ENCODE assay signal across 9 mouse cellular contexts in genomic region chr15:77827379-77827778, GRCm38 (mm10). TPM values are rescaled to one million over a fixed set of nuclear protein-coding genes. Genes with fewer than 3 reads are reported as not detected.
DNase-seq lines count a peak whose midpoint lies in the region; ATAC-seq and TF ChIP-seq lines count a peak whose summit lies in the region.
"Had no signal": no experiment of that assay in that cellular context is flagged by ENCODE, and none has a peak within 500 bp of the region (broad histone marks: within the 10 kb centered on the region; RNA-seq: fewer than 3 reads in every experiment).

No protein-coding gene starts in this region.

- no peaks in the 10 kb centered on the region for H3K27me3 ChIP-seq in hindbrain, embryonic 10.5 days (ENCODE audit: insufficient read depth, poor library complexity, severe bottlenecking)
- no peaks in the 10 kb centered on the region for H3K27me3 ChIP-seq in hindbrain, embryonic 13.5 days
- no peaks in the 10 kb centered on the region for H3K27me3 ChIP-seq in midbrain, embryonic 11.5 days (ENCODE audit: control insufficient read depth, insufficient read depth, low read length)
- H3K27me3 ChIP-seq in midbrain, postnatal 0 days (ENCODE audit: insufficient read depth, low read length): no peaks in the 10 kb centered on the region
- no peaks in the 10 kb centered on the region for H3K27me3 ChIP-seq in embryonic facial prominence, embryonic 13.5 days
- H3K27me3 ChIP-seq in stomach, postnatal 0 days (ENCODE audit: control insufficient read depth, insufficient read depth, low read length): no peaks in the 10 kb centered on the region

- no peaks in the 10 kb centered on the region for H3K9me3 ChIP-seq in hindbrain, embryonic 10.5 days
- no peaks in the 10 kb centered on the region for H3K9me3 ChIP-seq in hindbrain, embryonic 13.5 days
- no peaks in the 10 kb centered on the region for H3K9me3 ChIP-seq in midbrain, embryonic 11.5 days (ENCODE audit: control insufficient read depth, low read length)
- no peaks in the 10 kb centered on the region for H3K9me3 ChIP-seq in midbrain, postnatal 0 days (ENCODE audit: low read length)
- H3K9me3 ChIP-seq in embryonic facial prominence, embryonic 13.5 days: no peaks in the 10 kb centered on the region
- H3K9me3 ChIP-seq in stomach, postnatal 0 days (ENCODE audit: control insufficient read depth, low read length): no peaks in the 10 kb centered on the region

- no peak overlapping the region for H3K4me2 ChIP-seq in hindbrain, embryonic 13.5 days
- H3K4me2 ChIP-seq in midbrain, embryonic 11.5 days: no peak overlapping the region
- H3K4me2 ChIP-seq in midbrain, postnatal 0 days (ENCODE audit: low read depth, low read length, poor library complexity, severe bottlenecking): no peak overlapping the region
- H3K4me2 ChIP-seq in embryonic facial prominence, embryonic 13.5 days: no peak overlapping the region
- 0 out of 2 replicates have a peak overlapping the region, but pooled peaks have one; percentile 20 for H3K4me2 ChIP-seq in stomach, postnatal 0 days (replicated peaks; ENCODE audit: low read depth)

- TF ChIP-seq CTCF in midbrain, postnatal 0 days (IDR thresholded peaks at IDR 0.05): no peak
- TF ChIP-seq CTCF in stomach, postnatal 0 days (IDR thresholded peaks at IDR 0.05; ENCODE audit: low read depth): no peak

- peak overlapping the region; percentile 81 for H3K27ac ChIP-seq in hindbrain, embryonic 10.5 days
- H3K27ac ChIP-seq in hindbrain, embryonic 13.5 days: no peak overlapping the region
- no peak overlapping the region for H3K27ac ChIP-seq in midbrain, embryonic 11.5 days (ENCODE audit: low read depth, low read length)
- H3K27ac ChIP-seq in midbrain, postnatal 0 days (ENCODE audit: low read depth, low read length): no peak overlapping the region
- H3K27ac ChIP-seq in embryonic facial prominence, embryonic 13.5 days: peak overlapping the region; percentile 73
- peak overlapping the region; percentile 53 for H3K27ac ChIP-seq in stomach, postnatal 0 days (replicated peaks)

- TF ChIP-seq EP300 in stomach, postnatal 0 days (optimal IDR thresholded peaks at IDR 0.05): no peak

- H3K4me3 ChIP-seq in hindbrain, embryonic 10.5 days: peak overlapping the region; percentile 14
- H3K4me3 ChIP-seq in hindbrain, embryonic 13.5 days: no peak overlapping the region
- no peak overlapping the region for H3K4me3 ChIP-seq in midbrain, embryonic 11.5 days (ENCODE audit: low read depth, low read length)
- H3K4me3 ChIP-seq in midbrain, postnatal 0 days (ENCODE audit: low read depth, low read length): no peak overlapping the region
- H3K4me3 ChIP-seq in embryonic facial prominence, embryonic 13.5 days: no peak overlapping the region
- no peak overlapping the region for H3K4me3 ChIP-seq in stomach, postnatal 0 days (ENCODE audit: low read depth, low read length)

- H3K4me1 ChIP-seq in hindbrain, embryonic 10.5 days (replicated peaks): peaks cover 56% of the 10 kb centered on the region
- H3K4me1 ChIP-seq in hindbrain, embryonic 13.5 days (replicated peaks): peaks cover 23% of the 10 kb centered on the region
- H3K4me1 ChIP-seq in midbrain, embryonic 11.5 days (ENCODE audit: control insufficient read depth, insufficient read depth, low read length): peaks cover 9% of the 10 kb centered on the region
- no peaks in the 10 kb centered on the region; the same call in 1 of the 2 replicates for H3K4me1 ChIP-seq in midbrain, postnatal 0 days (ENCODE audit: insufficient read depth, low read length)
- H3K4me1 ChIP-seq in embryonic facial prominence, embryonic 13.5 days: peaks cover 46% of the 10 kb centered on the region
- H3K4me1 ChIP-seq in stomach, postnatal 0 days (replicated peaks; ENCODE audit: control insufficient read depth, insufficient read depth): peaks cover 26% of the 10 kb centered on the region

- peak; percentile 44 for DNase-seq in hindbrain, embryonic 10.5 days (ENCODE audit: low spot score)
- DNase-seq in midbrain, embryonic 11.5 days (ENCODE audit: low spot score, missing footprints): no peak
- DNase-seq in midbrain, postnatal 0 days (ENCODE audit: low spot score): no peak
- no peak for DNase-seq in stomach, postnatal 0 days (ENCODE audit: low spot score)
- no peak for DNase-seq in frontal cortex, postnatal 25 days (ENCODE audit: low spot score in 2 of 2)
- DNase-seq in cerebellum, adult 8-10 months: no peak
- DNase-seq: layer of hippocampus, adult 9-11 months had no signal

- H3K36me3 ChIP-seq in hindbrain, embryonic 10.5 days: peaks cover 26% of the 10 kb centered on the region
- 0 out of 2 replicates have a peak, but pooled peaks cover 8% of the 10 kb centered on the region for H3K36me3 ChIP-seq in hindbrain, embryonic 13.5 days
- H3K36me3 ChIP-seq in midbrain, embryonic 11.5 days (ENCODE audit: control insufficient read depth, insufficient read depth, low read length): no peaks in the 10 kb centered on the region
- H3K36me3 ChIP-seq in midbrain, postnatal 0 days (ENCODE audit: insufficient read depth, low read length): no peaks in the 10 kb centered on the region
- H3K36me3 ChIP-seq in embryonic facial prominence, embryonic 13.5 days: no peaks in the 10 kb centered on the region
- H3K36me3 ChIP-seq in stomach, postnatal 0 days (ENCODE audit: control insufficient read depth, insufficient read depth, low read length): 0 out of 2 replicates have a peak, but pooled peaks cover 3% of the 10 kb centered on the region

- H3K9ac ChIP-seq in hindbrain, embryonic 13.5 days: no peak overlapping the region
- H3K9ac ChIP-seq in midbrain, embryonic 11.5 days (ENCODE audit: low read length): 0 out of 2 replicates have a peak overlapping the region, but pooled peaks have one; percentile 1
- no peak overlapping the region for H3K9ac ChIP-seq in midbrain, postnatal 0 days (replicated peaks; ENCODE audit: low read length, poor library complexity, severe bottlenecking)
- H3K9ac ChIP-seq in embryonic facial prominence, embryonic 13.5 days: no peak overlapping the region
- peak overlapping the region; percentile 18; the same call in 1 of the 2 replicates for H3K9ac ChIP-seq in stomach, postnatal 0 days (ENCODE audit: low read length)

- WGBS in hindbrain, embryonic 10.5 days: 6% methylated on average over 7 of the region's 7 CpGs
- WGBS in hindbrain, embryonic 13.5 days: 14% methylated on average over 7 of the region's 7 CpGs
- WGBS in midbrain, embryonic 11.5 days: 10% methylated on average over 7 of the region's 7 CpGs
- WGBS in midbrain, postnatal 0 days: 17% methylated on average over 7 of the region's 7 CpGs
- 15% methylated on average over 7 of the region's 7 CpGs for WGBS in embryonic facial prominence, embryonic 13.5 days
- 28% methylated on average over 7 of the region's 7 CpGs for WGBS in stomach, postnatal 0 days

- ATAC-seq in hindbrain, embryonic 13.5 days (ENCODE audit: low FRiP score): no peak
- no peak for ATAC-seq in midbrain, embryonic 11.5 days (ENCODE audit: low FRiP score)
- no peak for ATAC-seq in midbrain, postnatal 0 days (ENCODE audit: low FRiP score)
- no peak; the same call in 1 of the 2 replicates for ATAC-seq in embryonic facial prominence, embryonic 13.5 days (ENCODE audit: insufficient number of reproducible peaks, insufficient read depth, low FRiP score, low TSS enrichment, low read depth)
- no peak for ATAC-seq in stomach, postnatal 0 days (ENCODE audit: low FRiP score, low TSS enrichment)

RNA-seq across cellular contexts. Expression of gene Myh9, which starts 14.6 kb away (rescaled TPM):
- 32.7 and 38.4 TPM in 2 replicates for polyA plus RNA-seq in hindbrain, embryonic 10.5 days (2016; fragmentation: Nextera tagmentation; extraction: Ambion mirVana)
- polyA plus RNA-seq in hindbrain, embryonic 13.5 days (2015; fragmentation: Nextera tagmentation; extraction: Ambion mirVana): 14.5 and 14.9 TPM in 2 replicates
- 16.4 and 19.6 TPM in 2 replicates for polyA plus RNA-seq in midbrain, embryonic 11.5 days (2014; fragmentation: Nextera tagmentation; extraction: Ambion mirVana)
- 26.9 and 30.8 TPM in 2 replicates for total RNA-seq in midbrain, postnatal 0 days (2014; rRNA removed)
- polyA plus RNA-seq in midbrain, postnatal 0 days (2015; fragmentation: Nextera tagmentation; extraction: Ambion mirVana): 6.4 and 8.2 TPM in 2 replicates
- polyA plus RNA-seq in embryonic facial prominence, embryonic 13.5 days (2015; fragmentation: Nextera tagmentation; extraction: Ambion mirVana): 36.2 and 41.0 TPM in 2 replicates
- polyA plus RNA-seq in stomach, postnatal 0 days (2015; fragmentation: Nextera tagmentation; extraction: Ambion mirVana): 27.9 and 32.9 TPM in 2 replicates

Comparison
In these comparisons a context has a peak if more than half of its experiments do, and no peak if none do; other contexts are left out.
1. H3K27ac ChIP-seq: peak in hindbrain, embryonic 10.5 days (single experiment), embryonic facial prominence, embryonic 13.5 days (single experiment) and stomach, postnatal 0 days (single experiment); none in hindbrain, embryonic 13.5 days (single experiment), midbrain, embryonic 11.5 days (single experiment) and midbrain, postnatal 0 days (single experiment).
2. H3K9ac ChIP-seq: peak in midbrain, embryonic 11.5 days (single experiment) and stomach, postnatal 0 days (single experiment); none in hindbrain, embryonic 13.5 days (single experiment), midbrain, postnatal 0 days (single experiment) and embryonic facial prominence, embryonic 13.5 days (single experiment).